Mouse (Mus musculus): ENCODE data around the gene Traf1.

Traf1 gene

GRCm38 (mm10) chr2:34969166-34969565, 7.6 kb upstream of the Traf1 start:
- DNase-seq (ENCODE audit: low read depth in 2 of 2, low spot score in 2 of 2): no peak

GRCm38 (mm10) chr2:34966243-34966934, 4.8 kb upstream of the Traf1 start:
- no peak for DNase-seq (ENCODE audit: low read depth in 2 of 2, low spot score in 2 of 2)

- no peak for DNase-seq (ENCODE audit: low read depth in 2 of 2, low spot score in 2 of 2)
Observed at GRCm38 (mm10) chr2:34965806-34966205, 4.2 kb upstream of the Traf1 start.

- DNase-seq (ENCODE audit: low read depth in 2 of 2, low spot score in 2 of 2): peak in 1 of 2 experiments; percentile 63
Observed at GRCm38 (mm10) chr2:34965293-34965692, 3.7 kb upstream of the Traf1 start.

GRCm38 (mm10) chr2:34964651-34965050, 3.1 kb upstream of the Traf1 start:
- DNase-seq (ENCODE audit: low read depth in 2 of 2, low spot score in 2 of 2): no peak

DNA sequence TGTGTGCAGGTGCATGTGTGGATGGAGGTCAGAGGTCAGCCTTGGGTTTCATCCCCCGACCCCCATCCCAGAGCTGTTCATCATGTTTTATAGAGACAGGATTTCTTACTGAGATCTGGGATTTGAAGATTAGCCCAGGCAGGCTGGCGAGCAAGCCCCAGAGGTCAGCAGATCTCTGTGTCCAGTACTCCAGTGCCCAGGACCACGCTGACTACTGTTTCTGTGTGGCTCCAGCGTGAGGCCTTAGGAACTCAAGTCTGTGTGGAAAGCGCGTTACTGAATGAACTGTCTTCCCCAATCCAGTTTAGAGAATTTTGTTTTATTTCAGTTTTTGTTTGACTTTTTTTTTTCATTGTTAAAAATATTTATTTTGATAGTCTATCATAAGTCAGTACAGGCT, 2.7 kb upstream of the Traf1 start:
- DNase-seq (ENCODE audit: low read depth in 2 of 2, low spot score in 2 of 2): no peak

DNA sequence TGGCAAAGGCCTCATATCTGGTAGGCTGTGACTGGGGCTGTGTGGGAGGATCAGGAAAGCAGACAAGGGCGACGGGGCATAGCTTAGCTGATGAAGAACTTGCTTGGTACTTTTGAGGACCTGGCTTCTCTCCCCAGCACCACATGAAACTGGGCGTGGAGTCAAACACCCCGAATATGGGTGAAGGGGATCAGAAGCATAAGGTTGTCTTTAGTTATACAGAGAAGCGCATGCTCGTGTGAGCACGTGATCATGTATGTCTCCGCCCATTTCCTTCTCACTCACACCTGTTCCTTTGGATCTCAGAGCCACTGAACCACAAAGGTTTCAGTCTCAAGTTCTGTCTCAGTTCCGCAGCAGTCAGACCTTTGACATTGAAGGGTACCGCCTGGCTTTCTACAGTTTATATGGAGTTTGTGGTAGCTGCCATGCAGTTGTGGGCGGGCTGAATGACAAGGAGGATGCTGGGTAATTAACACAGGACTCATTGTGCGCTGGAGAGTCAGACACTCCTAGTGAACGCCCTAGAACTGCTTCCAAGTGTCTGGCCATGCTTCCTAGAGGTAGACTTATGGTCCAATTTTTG, 1.9 kb upstream of the Traf1 start:
- DNase-seq (ENCODE audit: low read depth in 2 of 2, low spot score in 2 of 2): peak; percentile 81 to 84

DNA sequence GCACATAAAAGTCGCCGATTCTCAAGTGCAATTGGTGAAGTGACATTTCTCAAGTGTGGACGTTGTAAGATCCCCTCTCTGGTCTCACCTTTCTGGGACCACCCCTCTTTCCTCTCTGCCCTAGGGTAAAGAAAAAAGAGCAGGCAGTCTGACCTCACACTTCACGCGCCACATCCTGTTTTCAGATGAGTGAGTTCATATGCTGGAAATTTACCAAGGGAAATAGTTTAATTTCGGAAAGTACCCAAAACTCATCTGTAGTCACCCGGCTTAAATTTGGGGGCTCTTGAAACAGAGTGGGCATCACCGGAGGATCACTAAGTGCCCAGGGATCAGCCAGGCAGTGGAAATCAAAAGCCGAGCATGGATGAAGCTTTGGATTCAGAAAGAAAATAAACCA, 1.3 kb upstream of the Traf1 start:
- DNase-seq (ENCODE audit: low read depth in 2 of 2, low spot score in 2 of 2): peak; percentile 78 to 80

- DNase-seq (ENCODE audit: low read depth in 2 of 2, low spot score in 2 of 2): no peak
Observed at GRCm38 (mm10) chr2:34962211-34962610, 639 bp upstream of the Traf1 start.

- DNase-seq (ENCODE audit: low read depth in 2 of 2, low spot score in 2 of 2): no peak
Observed at GRCm38 (mm10) chr2:34960966-34961365, 606 bp downstream of the Traf1 start.

DNA sequence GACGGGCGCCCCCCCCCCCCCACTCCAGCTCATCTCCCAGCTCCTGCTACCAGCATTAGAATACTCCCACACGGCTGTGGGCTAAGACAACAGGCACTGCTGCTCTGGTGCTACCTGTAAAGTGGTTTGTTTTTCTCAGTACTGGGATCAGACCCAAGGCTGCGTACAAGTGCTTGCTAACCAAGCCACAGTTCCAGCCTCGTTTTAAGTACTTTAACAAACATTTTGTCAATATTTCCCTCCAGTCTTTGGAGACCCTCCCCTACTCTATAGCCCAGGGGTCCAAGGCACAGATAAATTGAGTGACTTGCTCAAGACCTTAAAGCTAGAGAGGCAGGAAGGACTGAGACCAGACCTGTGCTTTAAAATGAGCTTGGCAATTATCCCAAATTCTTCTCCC, 1.1 kb downstream of the Traf1 start:
- DNase-seq (ENCODE audit: low read depth in 2 of 2, low spot score in 2 of 2): no peak

DNA sequence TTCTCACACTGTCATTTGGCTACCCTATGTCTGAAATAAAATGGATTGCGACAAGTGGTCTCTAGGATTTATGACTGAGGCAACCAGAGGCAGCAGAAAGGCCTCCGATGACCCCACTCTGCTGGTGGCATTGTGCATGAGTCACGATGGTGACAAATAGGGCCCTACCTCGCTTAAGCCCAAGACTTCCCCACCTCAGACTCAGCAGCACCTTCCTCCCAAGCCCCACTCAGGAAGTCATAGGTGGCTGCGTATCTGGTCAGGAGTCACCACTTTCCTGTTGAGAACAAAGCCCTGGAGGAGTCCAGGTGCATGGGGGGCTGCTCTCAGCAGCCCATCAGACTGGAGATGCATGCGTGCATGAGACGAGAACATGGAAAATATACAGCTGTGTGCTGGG, 3.0 kb downstream of the Traf1 start:
- DNase-seq (ENCODE audit: low read depth in 2 of 2, low spot score in 2 of 2): no peak

- no peak for DNase-seq (ENCODE audit: low read depth in 2 of 2, low spot score in 2 of 2)
Observed at GRCm38 (mm10) chr2:34958036-34958435, 3.5 kb downstream of the Traf1 start.

DNA sequence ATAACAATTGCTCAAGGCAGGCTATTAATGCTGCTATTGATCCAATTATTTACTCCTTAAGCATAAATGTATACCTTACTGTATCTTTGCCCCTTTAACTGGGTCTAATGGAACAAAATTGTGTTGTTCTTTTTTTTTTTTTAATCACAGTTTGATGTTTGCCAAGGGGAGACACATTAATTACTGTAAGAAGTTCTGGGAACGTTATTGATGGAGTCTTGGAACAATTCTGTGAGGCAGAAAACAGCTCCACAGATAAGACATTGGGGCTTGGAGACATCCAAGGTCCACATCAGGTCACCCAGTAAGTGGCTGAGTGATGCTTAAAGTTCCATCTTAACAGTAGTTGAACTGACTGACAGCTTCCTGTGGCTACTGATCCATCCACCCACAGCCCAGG, 4.2 kb downstream of the Traf1 start:
- no peak for DNase-seq (ENCODE audit: low read depth in 2 of 2, low spot score in 2 of 2)

GRCm38 (mm10) chr2:34956941-34957340, 4.6 kb downstream of the Traf1 start:
- DNase-seq (ENCODE audit: low read depth in 2 of 2, low spot score in 2 of 2): no peak

- DNase-seq (ENCODE audit: low read depth in 2 of 2, low spot score in 2 of 2): no peak
Observed at GRCm38 (mm10) chr2:34954344-34954743, 7.2 kb downstream of the Traf1 start.

DNA sequence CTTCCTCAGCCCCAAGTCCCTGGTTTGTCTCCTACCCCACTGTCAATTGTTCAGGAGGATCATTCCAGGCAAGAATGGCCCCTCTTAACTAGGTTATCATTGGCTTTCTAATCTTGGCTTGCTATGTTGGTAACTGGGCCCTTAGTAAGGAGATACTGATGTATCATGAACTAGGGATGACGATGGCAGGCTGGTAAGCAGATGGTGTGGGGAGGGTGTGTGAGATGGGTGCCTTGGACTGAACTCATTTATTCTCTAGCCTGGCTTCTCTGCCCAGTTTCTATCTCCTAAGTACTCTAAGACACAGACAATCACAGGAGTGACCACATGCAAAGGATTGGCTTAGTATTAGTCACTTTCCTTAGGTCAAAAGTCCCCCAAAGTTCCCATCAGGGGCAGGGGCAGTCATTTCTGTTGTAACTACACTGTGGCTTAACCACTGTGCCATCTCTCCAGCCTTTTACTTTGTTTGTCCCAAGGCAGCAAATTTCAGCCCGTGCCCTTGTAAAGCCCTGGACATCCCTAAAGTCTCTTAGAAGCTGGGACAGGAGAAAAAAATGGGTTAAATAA, 7.9 kb downstream of the Traf1 start:
- DNase-seq (ENCODE audit: low read depth in 2 of 2, low spot score in 2 of 2): no peak

- no peak for DNase-seq (ENCODE audit: low read depth in 2 of 2, low spot score in 2 of 2)
Observed at GRCm38 (mm10) chr2:34953018-34953417, 8.6 kb downstream of the Traf1 start.

- DNase-seq (ENCODE audit: low read depth in 2 of 2, low spot score in 2 of 2): no peak
Observed at GRCm38 (mm10) chr2:34951469-34951868, 10.1 kb downstream of the Traf1 start.

- DNase-seq (ENCODE audit: low read depth in 2 of 2, low spot score in 2 of 2): no peak
Observed at GRCm38 (mm10) chr2:34948622-34949021, 12.9 kb downstream of the Traf1 start.

DNA sequence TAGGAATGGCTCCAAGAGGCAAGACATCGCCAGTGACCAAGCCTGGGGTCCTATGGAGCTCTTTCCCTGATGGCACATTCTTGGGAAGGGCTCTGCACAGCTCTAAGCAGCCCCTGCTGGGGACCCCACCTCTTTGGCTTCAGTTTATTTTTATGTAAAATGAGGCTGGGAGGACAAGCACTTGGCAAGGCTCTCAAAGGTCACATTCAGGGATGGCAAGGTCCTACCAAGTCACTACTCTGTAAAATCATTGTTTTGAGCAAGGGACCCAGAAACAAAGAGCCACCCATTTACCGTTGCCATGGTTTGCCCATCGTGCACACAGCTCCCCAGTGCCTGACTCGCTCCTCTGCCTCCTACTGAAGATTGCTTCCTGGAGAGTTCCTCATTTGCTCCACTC, 15.5 kb downstream of the Traf1 start:
- no peak for DNase-seq (ENCODE audit: low read depth in 2 of 2, low spot score in 2 of 2)

- no peak for DNase-seq (ENCODE audit: low read depth in 2 of 2, low spot score in 2 of 2)
Observed at GRCm38 (mm10) chr2:34945580-34945979, 16.0 kb downstream of the Traf1 start.

DNA sequence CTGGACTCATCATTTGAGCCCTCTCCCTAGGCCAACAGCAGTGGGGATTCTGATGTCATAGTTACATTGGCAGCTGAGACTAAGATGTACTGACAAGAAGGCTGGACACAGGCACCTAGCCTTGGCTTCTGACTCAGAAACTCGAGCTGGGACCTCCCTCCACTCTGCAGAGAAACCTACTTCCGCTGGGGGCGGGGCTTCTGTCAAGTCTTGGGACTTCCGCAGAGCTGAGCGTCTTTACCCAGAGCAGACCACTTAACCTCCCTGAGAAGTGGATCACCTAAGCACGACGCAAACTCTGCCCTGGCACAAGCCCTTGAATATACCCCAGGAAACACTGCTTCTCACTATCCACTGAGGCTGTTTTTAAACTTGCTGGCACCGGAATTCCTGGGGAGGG, 16.8 kb downstream of the Traf1 start:
- DNase-seq (ENCODE audit: low read depth in 2 of 2, low spot score in 2 of 2): peak; percentile 70 to 83
